Mouse (Mus musculus) cerebellum, postnatal 25 days (tissue): Measurements from ENCODE around the gene Btbd9.
A peak's percentile ranks its signal among the peaks of the same experiment; 100 is the strongest.

Source experiments
- DNase-seq, 2 experiments: peaks; one replicate each; pipeline ENCODE4 v3.0.0; 2021; ENCODE audit warnings: mixed read lengths in 2 of 2

Btbd9 gene

GRCm38 (mm10) chr17:30329531-30329930 is 246.8 kb downstream of the Btbd9 start:
- no peak for DNase-seq

- DNase-seq = no peak
These were observed 247.4 kb downstream of the Btbd9 start for GRCm38 (mm10) chr17:30328924-30329323.

GRCm38 (mm10) chr17:30326906-30327305 is 249.4 kb downstream of the Btbd9 start:
- no peak for DNase-seq

- DNase-seq = no peak
These were observed 256.0 kb downstream of the Btbd9 start for GRCm38 (mm10) chr17:30320301-30320700.

DNA sequence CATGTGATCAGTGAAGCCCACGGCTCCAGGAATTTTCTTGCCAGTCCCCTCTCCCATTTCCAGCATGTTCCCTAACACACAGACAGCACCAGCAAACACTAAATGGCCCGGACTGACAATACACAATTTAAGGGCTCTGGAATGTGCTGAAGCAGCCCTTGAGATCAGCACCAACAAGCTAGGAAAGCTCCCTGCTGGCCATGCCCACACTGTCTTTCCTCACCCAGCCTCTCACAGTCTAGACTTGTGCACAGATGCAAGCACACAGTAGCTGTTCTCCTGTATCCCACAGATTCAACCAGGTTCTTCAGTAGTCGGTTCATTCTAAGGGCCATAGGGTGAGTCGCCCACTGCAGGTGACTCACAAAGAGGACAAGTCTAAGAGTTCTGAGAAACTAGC is 263.6 kb downstream of the Btbd9 start:
- DNase-seq = no peak

DNA sequence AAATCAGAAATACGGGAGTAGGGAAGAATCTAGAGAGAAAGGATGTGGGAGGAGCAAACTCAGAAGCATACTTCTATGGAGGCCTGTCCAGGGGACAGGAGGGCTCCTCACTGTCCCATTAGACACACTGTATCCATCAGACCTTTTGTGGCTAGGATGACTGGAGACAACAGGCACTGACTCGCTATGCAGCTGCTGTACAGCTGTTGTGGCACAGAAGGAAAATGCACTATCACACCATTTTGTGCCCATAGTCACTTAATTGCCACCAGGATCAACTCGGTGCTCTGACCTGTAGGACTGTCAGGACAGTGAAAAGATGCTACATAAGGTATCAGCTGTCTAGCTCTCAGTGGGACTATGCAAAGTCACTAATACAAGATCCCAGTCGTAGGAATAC is 266.7 kb downstream of the Btbd9 start:
- DNase-seq = no peak

- no peak for DNase-seq
These were observed 267.4 kb downstream of the Btbd9 start for GRCm38 (mm10) chr17:30308889-30309288.

- DNase-seq = no peak
These were observed 268.0 kb downstream of the Btbd9 start for GRCm38 (mm10) chr17:30308317-30308716.

DNA sequence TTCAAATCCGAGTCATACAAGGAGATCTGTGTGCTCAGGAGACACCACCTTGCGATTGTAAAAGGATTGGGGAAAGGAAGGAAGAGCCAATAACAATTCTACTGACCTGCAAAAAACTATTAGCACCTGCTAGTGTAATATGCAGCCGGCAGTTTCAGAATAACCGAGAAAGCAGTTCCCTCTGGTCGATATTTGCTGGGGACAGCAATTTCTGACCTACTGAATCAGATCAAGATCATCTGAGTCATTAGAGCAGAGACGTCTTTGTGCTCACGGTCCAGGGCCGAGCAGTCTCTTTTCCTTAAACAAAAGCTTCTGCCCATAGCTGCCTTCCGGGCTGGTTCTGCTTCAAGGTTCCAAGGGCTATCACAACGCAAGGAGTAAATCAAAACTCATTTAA is 269.1 kb downstream of the Btbd9 start:
- DNase-seq = no peak

GRCm38 (mm10) chr17:30304766-30305165 is 271.5 kb downstream of the Btbd9 start:
- DNase-seq = no peak

- DNase-seq = no peak
These were observed 274.9 kb downstream of the Btbd9 start for GRCm38 (mm10) chr17:30301338-30301737.

GRCm38 (mm10) chr17:30297432-30297831 is 278.9 kb downstream of the Btbd9 start:
- DNase-seq = no peak

DNA sequence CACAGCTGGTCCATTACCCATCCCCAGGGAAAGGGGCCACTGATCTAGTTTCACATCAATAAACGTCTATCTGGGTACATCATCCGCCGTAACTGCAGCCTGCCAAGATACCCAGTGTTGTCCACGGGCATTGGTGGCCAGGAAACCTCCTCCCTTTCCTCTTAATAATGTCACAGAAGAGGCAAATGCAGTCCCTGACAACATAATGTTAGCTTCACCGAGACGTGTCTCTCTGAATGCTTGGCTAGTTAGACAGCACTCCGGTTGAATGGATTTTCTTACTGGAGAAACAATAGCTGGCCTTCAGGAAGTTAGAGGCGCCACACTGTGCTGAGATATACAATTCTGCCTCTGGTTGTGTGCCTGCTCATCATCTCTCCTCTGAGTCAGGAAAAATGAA is 280.2 kb downstream of the Btbd9 start:
- no peak for DNase-seq

DNA sequence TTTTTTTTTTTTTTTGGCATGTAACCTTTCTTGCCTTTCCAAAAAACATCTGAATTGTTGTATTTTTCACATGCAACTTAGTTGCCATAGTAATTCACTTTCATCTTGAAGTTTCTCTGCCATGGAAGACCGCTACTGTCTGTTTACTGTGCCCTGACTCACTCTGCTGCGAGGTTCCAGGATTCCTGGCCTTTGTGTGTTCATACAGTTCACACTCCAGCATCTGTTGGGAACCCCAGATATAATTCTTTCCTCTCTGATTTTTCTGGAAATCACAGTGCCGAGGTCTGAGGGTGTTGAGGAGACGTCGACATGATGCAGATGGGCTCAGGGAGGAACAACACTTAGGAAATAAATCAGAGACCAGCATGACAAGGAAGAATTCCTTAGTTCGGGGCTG is 283.6 kb downstream of the Btbd9 start:
- DNase-seq = no peak

GRCm38 (mm10) chr17:30285641-30286040 is 290.6 kb downstream of the Btbd9 start:
- no peak for DNase-seq

DNA sequence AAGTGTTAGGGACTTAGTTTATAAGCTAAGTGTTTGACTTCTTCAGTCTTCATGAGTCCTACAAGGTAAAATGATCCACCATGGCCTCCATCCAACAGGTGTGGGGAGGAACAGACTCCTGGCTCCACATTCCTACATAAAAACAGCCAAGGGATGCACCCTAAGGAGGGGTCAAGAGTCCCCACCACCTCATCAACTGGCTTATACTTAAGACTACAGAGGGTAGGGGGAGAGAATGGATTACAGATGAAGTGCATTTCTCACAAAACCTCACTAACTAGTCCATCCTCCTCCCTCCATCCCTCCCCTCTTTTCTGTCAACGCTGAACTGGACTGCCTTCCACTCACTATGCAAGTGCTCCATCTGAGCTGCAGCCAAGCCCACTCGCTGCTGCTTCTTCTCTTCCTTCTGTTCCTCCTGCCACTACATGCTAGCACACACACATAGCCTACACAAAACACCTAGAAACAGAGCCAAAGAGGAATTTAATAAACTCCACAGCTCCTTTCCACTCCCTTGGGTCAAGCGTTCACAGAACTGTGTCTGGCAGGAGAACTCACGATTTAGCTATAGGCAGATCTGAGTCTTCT is 292.7 kb downstream of the Btbd9 start:
- no peak for DNase-seq

DNA sequence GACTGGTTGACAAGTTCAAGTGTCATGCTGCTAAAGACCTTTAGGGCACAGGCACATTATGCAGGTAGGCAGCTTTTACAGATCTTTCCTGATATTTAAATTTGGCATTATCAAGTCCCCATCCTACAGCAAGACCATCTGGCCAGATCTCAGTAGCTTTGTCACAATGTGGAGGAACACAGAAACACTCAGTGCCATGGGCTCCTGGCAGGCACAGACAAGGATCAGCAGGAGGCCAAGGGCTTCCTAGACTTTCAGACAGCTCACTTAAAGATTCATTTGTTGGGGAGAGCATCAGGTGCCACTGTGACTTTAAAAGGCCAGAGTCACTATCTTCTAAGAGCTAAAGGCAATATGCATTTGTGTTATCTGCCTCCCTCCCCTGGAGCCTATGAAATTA is 293.3 kb downstream of the Btbd9 start:
- DNase-seq = peak; percentile 63 to 79

DNA sequence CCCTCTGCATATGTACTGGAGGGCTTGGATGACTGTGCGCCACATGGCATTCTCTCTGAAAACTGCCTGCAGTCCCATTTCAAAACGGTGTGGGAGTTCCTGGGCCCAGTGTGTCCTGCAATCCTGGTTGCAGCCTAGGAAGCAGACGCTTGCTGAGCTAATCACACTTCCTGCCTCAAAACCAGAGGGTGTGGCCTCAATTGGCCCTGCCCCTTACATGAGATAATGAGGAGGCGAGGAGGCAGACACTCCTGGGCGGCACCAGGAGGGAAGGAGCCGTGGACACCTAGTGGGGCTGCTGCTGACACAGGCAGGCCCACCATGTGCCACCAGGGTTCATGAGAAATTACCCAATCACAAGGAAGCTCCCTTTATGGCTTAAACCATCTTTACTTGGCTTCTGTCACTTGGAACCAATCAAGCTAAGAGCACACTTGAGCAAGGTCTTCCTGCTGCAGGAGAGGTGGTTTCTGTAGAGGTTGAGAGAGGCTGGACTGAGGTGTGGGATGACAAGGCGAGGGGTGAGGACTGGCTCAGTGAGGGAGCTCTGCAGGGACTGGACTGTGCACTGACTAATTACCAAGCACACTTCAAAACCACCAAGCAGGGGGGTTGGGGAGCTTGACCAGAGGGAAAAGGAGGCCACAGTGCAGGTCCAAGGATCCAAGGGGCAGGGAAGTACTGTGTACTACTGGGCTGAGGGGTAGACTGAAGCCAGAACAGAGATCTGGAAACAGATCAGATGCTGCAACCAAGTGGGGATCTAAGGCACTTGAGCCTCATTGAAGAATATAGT is 295.8 kb downstream of the Btbd9 start:
- DNase-seq = no peak

GRCm38 (mm10) chr17:30279684-30280083 is 296.6 kb downstream of the Btbd9 start:
- DNase-seq = no peak

DNA sequence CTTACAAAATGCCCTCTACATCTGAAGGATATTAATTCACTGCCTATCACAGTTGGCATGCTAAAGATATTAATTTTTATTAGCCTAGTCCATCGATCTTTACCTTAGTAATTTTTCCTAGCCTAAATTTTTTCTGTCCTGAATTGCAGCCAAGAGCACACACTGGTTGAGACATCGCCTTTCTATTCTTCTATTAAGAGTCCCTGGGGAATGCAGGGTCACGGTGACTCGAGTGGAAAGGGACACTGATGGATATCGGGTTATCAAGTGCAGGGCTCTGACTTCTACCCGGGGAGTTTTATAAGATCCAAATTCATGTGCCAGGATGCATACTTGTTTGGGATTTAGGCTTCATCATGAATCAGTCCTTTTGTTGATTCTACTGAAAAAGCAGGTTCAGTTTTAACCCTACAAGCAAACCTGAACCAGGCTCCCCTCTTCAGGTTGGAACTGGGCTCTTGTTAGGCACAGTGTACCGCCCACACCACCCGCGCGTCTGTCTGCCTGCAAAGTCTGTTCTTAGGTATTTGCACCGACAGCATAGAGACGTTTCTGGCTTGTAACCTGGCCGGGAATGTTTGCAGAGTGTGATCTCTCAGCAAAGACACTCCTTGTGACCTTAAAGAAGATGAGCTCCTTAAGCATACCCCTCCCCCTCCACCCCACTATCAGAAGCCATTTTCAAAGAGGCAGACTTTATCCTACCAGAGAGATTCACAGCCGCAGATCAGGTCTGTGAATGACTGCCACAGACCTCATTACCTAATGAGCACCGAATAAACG is 297.5 kb downstream of the Btbd9 start:
- no peak for DNase-seq

DNA sequence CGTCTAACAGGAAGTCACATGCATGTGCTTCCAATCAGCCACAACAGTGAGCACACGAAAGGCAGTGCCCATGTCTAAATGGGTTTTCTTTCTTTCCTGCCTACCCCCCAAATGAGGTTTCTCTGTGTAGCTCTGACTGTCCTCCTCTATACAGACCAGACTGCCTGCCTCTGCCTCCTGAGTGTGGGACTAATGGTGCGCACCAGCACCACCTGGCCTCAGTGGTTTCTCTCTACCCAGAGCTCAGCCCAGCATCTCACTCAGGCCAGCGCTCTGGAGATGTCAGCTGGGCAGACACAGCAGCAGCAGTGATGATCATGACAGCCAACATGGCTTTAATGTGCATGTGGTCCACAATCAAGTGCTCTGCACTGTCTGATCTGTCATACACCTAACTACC is 299.8 kb downstream of the Btbd9 start:
- DNase-seq = no peak

DNA sequence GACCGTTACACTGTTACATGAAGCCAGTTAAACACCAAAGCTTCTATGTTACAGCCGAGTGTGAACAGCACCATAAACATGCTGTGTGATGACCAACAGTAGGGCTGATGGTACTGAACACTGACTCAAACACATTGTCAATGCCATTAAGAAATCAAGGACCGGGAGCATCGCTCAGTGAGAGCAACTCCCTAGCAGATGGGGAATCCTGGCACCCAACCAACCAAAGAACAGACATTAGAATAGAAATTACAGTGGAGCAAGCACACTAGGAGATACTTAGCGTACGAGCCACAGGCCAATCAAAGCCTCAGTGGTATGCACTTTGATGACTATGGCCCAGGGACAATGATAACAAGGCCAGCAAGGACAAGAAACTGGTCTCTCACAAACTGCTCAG is 303.5 kb downstream of the Btbd9 start:
- DNase-seq = peak; percentile 72 to 85

DNA sequence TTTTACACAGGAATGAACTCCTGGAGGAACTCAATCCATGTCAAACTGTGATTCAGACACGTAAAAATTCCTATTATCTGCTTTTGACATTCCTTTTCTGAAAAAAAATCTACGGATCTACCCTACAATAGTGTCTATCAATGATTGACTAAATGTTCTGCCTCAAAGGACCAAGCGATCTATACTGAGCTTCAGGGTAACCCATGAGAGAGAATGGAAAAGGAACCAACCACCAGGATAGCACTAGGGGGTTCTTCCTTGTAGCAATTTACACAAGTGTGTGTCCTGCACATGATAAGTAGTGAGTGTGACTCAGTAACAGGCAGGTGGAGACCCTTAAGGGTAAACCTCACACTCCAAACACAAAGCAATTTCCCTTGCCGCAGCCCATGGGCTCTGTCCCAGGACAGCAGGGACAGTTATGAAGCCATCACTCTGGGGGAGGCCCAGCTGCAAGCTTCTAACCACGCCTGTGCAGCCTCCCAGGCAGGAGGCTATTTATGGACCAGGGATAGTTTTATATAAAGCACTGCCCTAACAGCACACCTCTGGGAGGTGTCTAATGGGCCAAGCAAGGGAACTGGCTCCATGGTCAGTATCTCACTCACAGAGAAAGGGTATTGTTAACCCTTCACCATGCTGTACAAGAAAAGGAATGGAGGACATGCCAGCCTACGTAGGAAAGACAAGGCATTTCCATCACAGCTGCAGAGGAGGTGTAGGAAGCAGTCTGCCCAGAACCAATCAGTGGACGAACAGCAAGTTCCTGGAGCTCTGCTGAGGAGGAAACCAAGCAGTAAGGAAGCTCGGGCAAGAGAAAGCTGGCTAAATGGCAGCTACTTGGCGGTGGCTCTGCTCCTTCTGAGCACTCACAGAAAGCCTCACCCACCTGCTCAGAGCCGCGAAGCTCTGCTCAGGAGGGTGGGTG is 306.9 kb downstream of the Btbd9 start:
- DNase-seq = no peak
